Mouse (Mus musculus) B cell, adult 2 months (primary cell): ENCODE results near the gene Stmnd1.
A peak's percentile ranks its signal among the peaks of the same experiment; 100 is the strongest.
"Not testable (repeated sequence)": the region's sequence is repeated elsewhere in the genome, so short reads cannot be mapped to it uniquely, and the experiment has no call there.

Source experiments
- DNase-seq, 2 experiments: peaks; one replicate each; pipeline ENCODE4 v3.0.0; 2022

Gene Stmnd1

DNA sequence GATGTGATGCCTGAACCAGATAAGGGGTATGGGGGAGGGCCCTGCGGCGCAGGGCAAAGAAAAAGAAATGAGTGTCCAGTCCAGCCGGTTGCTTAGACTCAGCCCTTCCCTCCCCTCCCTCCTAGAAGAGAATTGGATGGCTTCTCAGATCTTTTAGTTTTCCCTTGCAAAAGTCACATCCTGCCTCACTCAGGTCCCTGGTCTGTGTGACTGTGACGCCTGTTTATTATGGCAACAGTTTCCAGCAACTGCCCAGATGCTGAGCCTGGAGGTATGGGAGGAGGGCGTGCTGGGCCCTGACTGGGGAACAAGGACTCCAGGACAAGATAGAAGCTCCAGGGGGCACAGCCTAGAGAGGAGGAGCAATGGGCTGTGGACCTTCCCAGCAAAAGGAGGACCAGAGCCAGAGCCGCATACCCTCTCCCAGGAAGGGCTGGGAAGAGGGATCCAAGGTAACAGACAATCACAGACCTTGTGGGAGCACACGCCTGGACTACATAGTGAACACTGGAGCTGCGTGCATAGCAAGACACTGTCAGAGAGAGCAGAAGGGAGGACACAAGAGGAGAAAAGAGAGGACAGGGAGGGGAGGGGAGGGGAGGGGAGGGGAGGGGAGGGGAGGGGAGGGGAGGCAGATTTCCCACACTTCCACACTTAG, at the start of gene Stmnd1:
Gene Stmnd1, plus strand, starts transcription at position 269 of the 658 bp plus-strand sequence.
- DNase-seq = no peak

DNA sequence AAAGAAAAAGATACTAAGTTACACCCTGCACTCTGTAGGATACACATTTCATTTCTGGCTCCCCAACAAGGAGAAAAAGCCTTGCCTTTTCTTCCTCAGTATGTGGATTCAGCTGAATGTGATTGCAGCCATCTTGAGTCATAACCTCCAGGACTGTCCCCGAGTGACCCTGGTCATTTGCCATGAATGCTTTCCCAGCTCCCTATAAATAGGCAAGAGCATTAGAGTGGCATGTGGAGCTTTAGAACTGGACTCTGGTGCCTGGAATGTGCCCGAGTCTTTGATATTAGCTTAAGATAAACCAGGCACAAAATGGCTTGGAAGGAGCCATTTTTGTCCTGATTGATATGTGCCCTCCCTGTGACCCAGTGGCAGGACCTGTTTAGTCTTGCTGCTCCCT, 46.6 kb upstream of the Stmnd1 start:
- no peak for DNase-seq

DNA sequence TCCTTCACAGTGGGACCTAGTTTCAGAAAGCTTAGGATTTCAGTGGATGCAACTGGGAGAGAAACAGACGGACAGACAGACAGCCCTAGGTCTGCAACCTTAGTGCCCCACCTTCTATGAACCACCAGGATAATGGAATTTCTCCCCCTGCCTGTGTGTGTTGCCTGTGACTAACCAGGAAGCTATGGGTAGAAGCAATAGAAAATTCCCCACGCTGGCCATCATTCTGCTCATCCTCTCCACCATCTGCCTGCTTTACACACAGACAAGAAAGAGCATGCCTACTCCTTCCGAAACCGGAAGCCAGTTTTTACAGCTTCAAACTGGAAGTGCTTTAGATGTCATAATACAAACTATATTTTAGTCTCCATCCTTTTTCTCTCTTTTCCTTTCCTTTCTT, 46.0 kb upstream of the Stmnd1 start:
- DNase-seq = no peak

GRCm38 (mm10) chr13:46228750-46229149, 44.8 kb upstream of the Stmnd1 start:
- DNase-seq = not testable (repeated sequence)

- DNase-seq = no peak
These were observed 41.9 kb upstream of the Stmnd1 start for GRCm38 (mm10) chr13:46231514-46232085.

DNA sequence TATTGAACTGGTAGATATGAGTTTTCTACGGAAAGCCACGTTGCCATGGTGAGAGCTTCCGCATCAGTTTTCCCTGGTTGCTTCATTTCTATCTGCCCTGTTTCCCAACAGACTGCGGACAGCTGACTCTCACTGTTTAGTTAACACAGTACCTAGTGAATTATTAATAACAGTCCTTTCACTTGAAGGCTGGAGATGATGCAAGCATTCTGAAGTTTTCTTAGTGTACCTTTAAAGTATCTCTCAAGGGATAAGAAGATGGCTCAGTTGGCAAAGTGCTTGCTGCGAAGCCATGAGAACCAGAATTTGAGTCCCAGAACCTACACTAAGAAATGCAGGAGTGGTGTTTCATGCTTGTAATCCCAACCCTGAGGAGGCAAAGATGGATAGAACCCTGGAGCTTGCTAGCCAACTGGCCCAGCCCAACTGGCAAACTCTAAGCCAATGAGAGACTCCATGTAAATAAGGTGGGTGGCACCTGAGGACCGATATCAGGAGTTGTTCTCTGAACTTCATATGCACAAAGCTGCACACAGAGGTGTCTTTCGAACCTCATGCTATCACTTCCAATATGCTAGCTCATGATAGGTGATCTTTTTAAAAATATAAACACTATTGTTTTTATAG, 35.7 kb upstream of the Stmnd1 start:
- no peak for DNase-seq

GRCm38 (mm10) chr13:46238796-46239195, 34.7 kb upstream of the Stmnd1 start:
- DNase-seq = no peak

DNA sequence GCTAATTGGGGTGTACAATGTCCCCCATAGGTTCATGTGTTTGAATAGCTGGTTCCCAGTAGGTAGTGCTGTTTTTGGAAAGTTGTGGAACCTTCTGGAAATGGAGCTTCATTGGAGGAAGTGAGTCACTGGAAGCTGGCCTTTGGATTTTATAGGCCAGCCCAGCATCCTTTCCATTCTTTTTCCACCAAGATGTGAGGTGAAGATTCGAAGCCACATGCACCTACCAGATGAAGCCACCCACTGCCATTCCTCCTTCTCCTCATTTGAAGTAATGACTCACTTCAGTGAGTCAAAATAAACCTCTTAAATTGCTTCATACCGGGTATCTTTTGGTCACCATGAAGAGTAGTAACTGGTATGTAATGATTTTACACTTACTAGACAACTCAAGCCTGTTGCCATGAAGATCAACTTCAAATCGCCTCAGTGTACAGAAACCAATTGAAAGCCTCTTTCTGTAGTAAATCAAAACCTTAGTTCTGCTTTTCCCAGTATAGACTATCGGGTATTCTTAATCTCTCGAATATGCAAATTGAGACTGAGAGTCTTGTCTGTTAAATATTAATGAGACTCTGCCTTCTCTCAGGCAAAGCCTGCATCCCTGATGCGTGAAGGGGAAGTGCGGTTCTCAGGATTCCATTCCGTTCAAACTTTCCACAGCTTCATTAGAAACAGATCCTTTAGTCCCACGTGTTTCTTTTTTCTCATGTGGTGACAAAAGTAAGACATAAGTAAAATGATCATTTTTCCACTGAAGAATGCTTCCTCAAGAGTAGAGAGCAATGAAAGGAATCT, 31.9 kb upstream of the Stmnd1 start:
- DNase-seq = no peak

GRCm38 (mm10) chr13:46253753-46254152, 19.8 kb upstream of the Stmnd1 start:
- DNase-seq = no peak

GRCm38 (mm10) chr13:46254171-46254570, 19.4 kb upstream of the Stmnd1 start:
- DNase-seq = no peak

- DNase-seq = no peak
These were observed 17.9 kb upstream of the Stmnd1 start for GRCm38 (mm10) chr13:46255616-46256015.

GRCm38 (mm10) chr13:46257847-46258246, 15.7 kb upstream of the Stmnd1 start:
- DNase-seq = peak; percentile 52 to 56

- DNase-seq = no peak
These were observed 14.0 kb upstream of the Stmnd1 start for GRCm38 (mm10) chr13:46259526-46259925.

DNA sequence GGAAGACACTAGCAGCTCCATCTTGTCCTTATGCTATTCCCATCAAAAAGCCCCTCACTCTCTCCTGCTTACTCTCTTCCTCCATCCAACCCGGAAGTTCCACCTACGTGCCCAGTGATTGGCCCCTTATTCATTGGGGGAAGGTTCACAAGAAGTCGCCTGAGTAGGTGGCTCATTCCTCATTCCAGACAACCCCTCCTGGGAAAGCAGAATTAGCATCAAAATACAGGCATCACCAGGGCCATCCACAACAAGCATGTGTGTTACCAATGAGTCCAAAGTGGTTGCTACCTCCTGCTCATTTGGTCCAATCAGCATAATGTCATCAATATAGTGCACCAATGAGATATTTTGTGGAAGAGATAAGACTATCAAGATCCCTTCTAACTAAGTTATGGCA, 12.3 kb upstream of the Stmnd1 start:
- DNase-seq = no peak

DNA sequence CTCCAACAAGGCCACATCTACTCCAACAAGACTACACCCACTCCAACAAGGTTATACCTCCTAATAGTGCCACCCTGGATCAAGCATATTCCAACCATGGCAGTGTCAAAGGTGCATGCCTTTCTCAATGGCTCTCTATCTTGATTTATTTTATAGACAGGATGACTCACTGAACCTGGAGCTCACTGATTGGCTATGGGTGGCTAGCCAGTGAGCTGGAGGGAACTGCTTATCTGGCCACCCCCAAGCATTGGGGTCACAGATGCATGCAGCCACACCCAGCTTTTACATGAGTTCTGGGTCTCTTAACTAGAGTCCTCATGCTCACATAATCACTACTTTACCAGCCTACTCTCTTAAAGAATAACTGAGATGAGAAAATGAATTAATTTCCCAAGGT, 5.7 kb upstream of the Stmnd1 start:
- no peak for DNase-seq

DNA sequence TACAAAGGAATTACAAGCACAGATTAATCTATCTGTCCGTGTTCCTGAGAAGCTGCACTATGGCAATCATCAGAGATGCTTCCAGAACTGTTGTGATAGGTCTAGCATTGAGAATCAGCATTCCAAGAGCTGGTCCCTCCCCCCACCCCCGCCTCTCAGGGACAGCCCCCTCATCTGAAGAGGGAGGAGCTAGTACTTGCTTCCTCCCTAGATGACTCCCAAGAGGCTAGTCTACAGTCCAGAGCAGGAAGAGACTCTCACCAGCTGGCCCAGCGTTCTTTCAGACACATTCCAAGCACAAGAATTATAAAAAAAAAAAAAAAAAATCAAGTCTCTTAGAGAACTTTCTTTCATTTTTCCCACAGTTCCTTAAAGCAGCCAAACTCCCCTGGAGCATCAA, 5.2 kb upstream of the Stmnd1 start:
- no peak for DNase-seq

DNA sequence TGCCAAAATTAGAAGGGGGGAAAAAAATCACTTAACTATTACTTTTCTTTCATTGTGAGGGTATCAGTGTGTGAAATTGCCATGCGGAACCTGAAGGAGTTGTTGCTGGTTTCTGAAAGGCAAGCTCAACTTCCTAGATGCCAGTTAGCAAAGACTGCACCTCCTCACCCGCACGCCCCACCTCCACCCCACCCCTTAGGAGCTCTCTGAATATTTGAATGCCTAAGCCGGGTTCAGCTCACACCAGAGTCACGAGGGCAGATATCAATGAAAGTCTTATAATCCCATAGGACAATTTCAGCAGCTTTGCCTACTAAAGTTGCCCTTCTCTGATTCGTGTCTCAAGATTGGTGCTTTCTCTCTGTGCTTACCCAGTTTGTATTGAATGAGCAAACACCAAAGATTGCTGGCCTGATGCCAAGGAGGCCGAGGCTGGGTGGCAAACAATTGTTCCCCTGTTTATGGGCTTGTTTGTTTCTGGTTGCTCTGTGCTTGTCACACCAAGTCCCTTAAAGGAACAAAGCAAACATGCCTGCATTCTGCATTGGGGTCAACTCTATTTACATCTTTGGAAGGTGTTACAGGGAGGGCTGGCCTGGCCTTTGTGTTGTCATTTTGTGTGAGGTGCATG, 4.6 kb upstream of the Stmnd1 start:
- peak; percentile 23 to 24 for DNase-seq

- DNase-seq = no peak
These were observed 589 bp upstream of the Stmnd1 start for GRCm38 (mm10) chr13:46272811-46273452.

GRCm38 (mm10) chr13:46275701-46276100, 2.2 kb downstream of the Stmnd1 start:
- DNase-seq = no peak

DNA sequence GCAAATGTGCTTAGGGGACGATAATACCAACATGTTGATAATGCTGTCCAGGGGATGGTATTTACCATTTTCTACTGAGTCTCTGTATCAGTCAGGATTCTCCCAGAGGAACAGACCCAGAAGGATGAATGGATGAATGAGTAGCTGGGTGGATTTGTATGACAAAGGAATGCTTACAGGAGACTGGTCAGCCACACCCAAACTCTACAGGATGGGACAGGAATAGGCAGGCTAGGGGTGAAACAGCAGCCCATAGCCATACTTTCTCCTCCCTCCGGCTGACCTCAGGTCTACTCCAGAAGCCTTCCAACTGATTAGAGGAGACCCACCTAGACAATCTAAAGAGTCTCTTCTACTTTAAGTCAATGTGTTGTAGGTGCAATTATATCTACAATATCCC, 9.0 kb downstream of the Stmnd1 start:
- no peak for DNase-seq

GRCm38 (mm10) chr13:46287801-46288200, 14.3 kb downstream of the Stmnd1 start:
- no peak for DNase-seq

- no peak for DNase-seq
These were observed 14.9 kb downstream of the Stmnd1 start for GRCm38 (mm10) chr13:46288372-46288771.

GRCm38 (mm10) chr13:46290537-46290936, 17.0 kb downstream of the Stmnd1 start:
- no peak for DNase-seq
